Mouse (Mus musculus) testis, adult 10 weeks (tissue): Measurements from ENCODE around the gene Muc15. TPM values are rescaled to one million over a fixed set of nuclear protein-coding genes. Genes with fewer than 3 reads are reported as not detected.

Experiments
- polyA plus RNA-seq: library from polyadenylated mRNA; stranded (reverse); fragments of 350-450 nt; fragmentation: Illumina TruSeq; extraction: RNeasy Lipid Tissue Mini Kit (QIAGEN cat#74804); gene quantifications from one replicate; pipeline ENCODE4 v1.2.3, GENCODE M21; 2014; ENCODE audit warnings: low read depth, low replicate concordance

The Muc15 gene
- polyA plus RNA-seq, result 0.98 TPM

GRCm38 (mm10) chr2:110721290-110721753 is at the start of gene Muc15:
Gene Muc15 (plus strand): TSS chr2:110721340.

Other genes with a start within 250 kb of the Muc15 start
- gene Slc5a12, start 124.0 kb upstream of the Muc15 start, polyA plus RNA-seq, result 0.06 TPM
- 0.41 TPM for gene Ano3, start 229.6 kb downstream of the Muc15 start, polyA plus RNA-seq